Mouse (Mus musculus) adrenal gland, postnatal 4 days (tissue): ENCODE results near the gene Arl5a. TPM values are rescaled to one million over a fixed set of nuclear protein-coding genes. Genes with fewer than 3 reads are reported as not detected.

ENCODE experiments used
- DNase-seq, 2 experiments: peaks; one replicate each; pipeline ENCODE4 v3.0.0; 2021 to 2022; ENCODE audit warnings: low spot score in 2 of 2, mixed read lengths in 2 of 2
- total RNA-seq, 2 experiments: library from RNA; stranded (reverse); gene quantifications; 2 replicates each; pipeline ENCODE4 v1.2.3; 2021

Arl5a gene
- total RNA-seq, 2 experiments from 2014 or later = 46.1 to 50.9 TPM

- DNase-seq = no peak
Measured at GRCm38 (mm10) chr2:52423611-52424247, 972 bp downstream of the Arl5a start.

- no peak for DNase-seq
Measured at GRCm38 (mm10) chr2:52422871-52423610, 1.7 kb downstream of the Arl5a start.

GRCm38 (mm10) chr2:52421197-52421596 is 3.5 kb downstream of the Arl5a start:
- no peak for DNase-seq

- no peak for DNase-seq
Measured at GRCm38 (mm10) chr2:52420001-52420710, 4.5 kb downstream of the Arl5a start.

- no peak for DNase-seq
Measured at GRCm38 (mm10) chr2:52419295-52419694, 5.4 kb downstream of the Arl5a start.

- no peak for DNase-seq
Measured at GRCm38 (mm10) chr2:52412524-52413037, 12.1 kb downstream of the Arl5a start.

GRCm38 (mm10) chr2:52406480-52406879 is 18.2 kb downstream of the Arl5a start:
- no peak for DNase-seq

- DNase-seq = no peak
Measured at GRCm38 (mm10) chr2:52405238-52405637, 19.5 kb downstream of the Arl5a start.

- no peak for DNase-seq
Measured at GRCm38 (mm10) chr2:52394529-52394928, 30.2 kb downstream of the Arl5a start.

GRCm38 (mm10) chr2:52390415-52390975 is 34.2 kb downstream of the Arl5a start:
- DNase-seq = no peak

- no peak for DNase-seq
Measured at GRCm38 (mm10) chr2:52389975-52390374, 34.7 kb downstream of the Arl5a start.

- no peak for DNase-seq
Measured at GRCm38 (mm10) chr2:52386451-52386850, 38.2 kb downstream of the Arl5a start.

GRCm38 (mm10) chr2:52386037-52386436 is 38.7 kb downstream of the Arl5a start:
- DNase-seq = no peak

GRCm38 (mm10) chr2:52378848-52379261 is 45.8 kb downstream of the Arl5a start:
- no peak for DNase-seq

- DNase-seq = no peak
Measured at GRCm38 (mm10) chr2:52378448-52378804, 46.3 kb downstream of the Arl5a start, which contains the start of gene Neb. Gene Neb (minus strand): TSS chr2:52378474.

GRCm38 (mm10) chr2:52377706-52378447 is 46.8 kb downstream of the Arl5a start:
- no peak for DNase-seq

GRCm38 (mm10) chr2:52374706-52375105 is 50.0 kb downstream of the Arl5a start:
- no peak for DNase-seq

GRCm38 (mm10) chr2:52372480-52372879 is 52.2 kb downstream of the Arl5a start:
- DNase-seq = no peak

GRCm38 (mm10) chr2:52372080-52372479 is 52.6 kb downstream of the Arl5a start:
- DNase-seq = no peak

GRCm38 (mm10) chr2:52371066-52371465 is 53.6 kb downstream of the Arl5a start:
- peak in 1 of 2 experiments; percentile 31 for DNase-seq

- DNase-seq = no peak
Measured at GRCm38 (mm10) chr2:52369622-52370021, 55.1 kb downstream of the Arl5a start.
